Mouse (Mus musculus): ENCODE measurements around the gene Anapc11.

DNA sequence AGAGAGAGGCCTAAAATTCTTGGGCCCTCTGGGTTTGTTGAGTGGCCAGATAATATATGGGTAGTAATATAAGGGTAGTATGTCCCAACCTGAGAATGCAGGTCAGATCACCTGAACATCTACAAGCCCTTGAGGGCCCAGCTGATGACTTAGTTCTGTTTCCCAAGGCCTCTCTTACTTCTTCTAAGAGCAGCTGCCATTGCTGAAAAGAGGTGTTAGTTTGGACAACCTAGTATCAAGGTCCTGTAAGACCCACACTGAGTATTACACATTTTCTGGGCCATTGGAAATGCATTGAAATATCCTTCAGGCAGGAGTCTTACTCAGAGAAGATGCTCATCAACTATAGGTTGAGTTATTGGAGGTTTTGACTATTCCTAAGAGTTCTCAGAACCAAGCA is 22.3 kb upstream of the Anapc11 start:
- TF ChIP-seq CTCF (conservative IDR thresholded peaks at IDR 0.05 in 1 of 2, IDR thresholded peaks at IDR 0.05 in 1 of 2; ENCODE audit: low read depth in 2 of 2, low read length in 2 of 2) (no peak), TCF12 (IDR thresholded peaks at IDR 0.05; ENCODE audit: low read depth, low read length) (no peak), MXI1 (IDR thresholded peaks at IDR 0.05; ENCODE audit: low read depth, low read length) (no peak), ZNF384 (IDR thresholded peaks at IDR 0.05; ENCODE audit: low read depth, low read length) (no peak), SIN3A (IDR thresholded peaks at IDR 0.05; ENCODE audit: low read length) (no peak), MYC (IDR thresholded peaks at IDR 0.05; ENCODE audit: low read depth, low read length) (no peak), HCFC1 (IDR thresholded peaks at IDR 0.05; ENCODE audit: low read depth, low read length) (no peak), POLR2A (IDR thresholded peaks at IDR 0.05; ENCODE audit: low read depth, low read length) (no peak; the same call in 1 of the 2 replicates), IRF4 (IDR thresholded peaks at IDR 0.05; ENCODE audit: low read depth, low read length) (no peak), NRF1 (IDR thresholded peaks at IDR 0.05; ENCODE audit: low read depth, low read length) (no peak), CHD2 (IDR thresholded peaks at IDR 0.05; ENCODE audit: low read length) (no peak), USF2 (conservative IDR thresholded peaks at IDR 0.05; ENCODE audit: low read depth, low read length) (no peak), E2F4 (IDR thresholded peaks at IDR 0.05; ENCODE audit: insufficient replicate concordance, low read depth, low read length) (no peak), ZMIZ1 (IDR thresholded peaks at IDR 0.05; ENCODE audit: low read depth, low read length) (no peak)

All from CH12.LX (cell line).